Mouse (Mus musculus): Measurements from ENCODE around the gene Tcam1.

The Tcam1 gene

GRCm38 (mm10) chr11:106318406-106319366, 42.2 kb downstream of the Tcam1 start:
- DNase-seq (ENCODE audit: low read depth, low spot score) = no peak

DNA sequence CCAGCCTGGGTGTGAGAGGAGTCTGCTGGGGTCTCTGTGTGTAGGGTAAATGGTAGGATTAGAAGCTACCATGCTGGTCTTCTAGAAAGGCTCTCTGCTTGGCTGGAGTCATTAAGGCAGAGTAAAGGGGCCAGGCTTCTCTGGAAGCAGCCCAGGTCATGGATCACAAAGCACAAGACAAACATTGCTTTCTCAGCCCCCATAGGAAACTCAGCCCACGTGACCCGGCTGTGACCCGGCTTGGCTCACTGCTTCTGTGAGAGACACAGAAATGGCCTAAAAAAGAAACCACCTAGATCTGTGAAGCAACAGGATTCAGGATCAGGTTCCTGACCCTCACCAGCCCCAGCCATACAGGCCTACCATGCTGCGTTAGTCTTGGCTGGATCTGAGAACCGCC, 48.4 kb downstream of the Tcam1 start:
- DNase-seq (ENCODE audit: low read depth, low spot score) = no peak

- DNase-seq (ENCODE audit: low read depth, low spot score) = no peak
These were observed 49.2 kb downstream of the Tcam1 start for GRCm38 (mm10) chr11:106325566-106326206.

DNA sequence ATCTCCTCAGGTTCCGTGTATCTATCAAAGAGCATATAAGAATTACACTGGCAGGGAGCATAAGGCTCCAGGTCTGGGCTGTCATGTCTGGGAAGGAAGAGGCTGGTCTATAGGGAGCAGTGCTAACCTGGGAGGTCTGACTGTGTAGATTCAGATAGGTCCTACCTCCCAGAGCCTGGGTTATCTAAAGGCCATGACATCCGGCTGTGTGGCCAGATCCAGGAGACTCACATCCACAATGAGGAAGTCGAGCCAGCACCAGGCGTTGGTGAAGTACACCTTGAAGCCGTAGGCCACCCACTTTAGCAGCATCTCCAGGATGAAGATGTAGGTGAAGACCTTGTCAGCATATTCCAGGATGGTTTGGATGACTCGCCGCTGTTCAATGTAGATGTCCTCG, 50.0 kb downstream of the Tcam1 start:
- no peak for DNase-seq (ENCODE audit: low read depth, low spot score)

DNA sequence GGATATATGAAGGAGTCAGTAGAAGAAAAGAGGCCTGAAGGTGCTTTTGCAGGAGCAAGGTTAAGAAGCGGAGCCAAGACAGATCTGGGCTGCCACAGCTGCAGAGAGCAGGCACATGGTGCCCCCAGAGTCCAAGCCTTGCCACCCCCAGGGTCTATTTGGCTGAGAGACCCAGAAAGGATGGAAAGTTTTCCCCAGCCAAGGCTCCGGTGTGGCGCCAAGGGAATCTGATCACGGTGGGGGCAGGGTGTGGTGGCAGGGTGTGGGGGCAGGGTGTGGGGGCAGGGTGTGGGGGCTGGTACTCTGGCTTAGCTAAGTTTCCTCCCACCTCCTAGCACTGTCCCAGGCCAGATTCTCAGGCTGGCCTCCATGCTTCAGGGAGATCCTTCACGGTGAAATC, 52.0 kb downstream of the Tcam1 start:
- no peak for DNase-seq (ENCODE audit: low read depth, low spot score)

GRCm38 (mm10) chr11:106329128-106329527, 52.7 kb downstream of the Tcam1 start:
- no peak for DNase-seq (ENCODE audit: low read depth, low spot score)

DNA sequence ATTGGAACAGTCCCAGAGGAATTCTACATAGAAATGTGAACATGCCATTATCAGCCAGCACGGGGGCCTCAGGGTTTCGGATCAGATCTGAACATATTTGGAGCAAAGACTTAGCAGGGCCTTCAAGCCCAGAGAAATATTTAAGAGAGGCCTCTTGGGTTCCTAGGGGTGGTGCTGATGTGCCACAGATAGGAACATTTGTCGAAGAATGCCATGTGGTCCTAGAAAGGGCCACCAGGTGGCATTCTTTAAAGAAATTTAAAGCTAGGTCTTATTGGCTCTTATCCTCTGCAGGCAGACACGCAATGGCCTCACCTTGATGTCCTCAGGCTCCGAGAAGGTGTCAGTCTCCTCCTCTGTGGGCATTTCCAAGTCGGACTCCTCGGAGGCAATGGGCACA, 53.2 kb downstream of the Tcam1 start:
- no peak for DNase-seq (ENCODE audit: low read depth, low spot score)

GRCm38 (mm10) chr11:106332458-106332857, 56.0 kb downstream of the Tcam1 start:
- no peak for DNase-seq (ENCODE audit: low read depth, low spot score)

DNA sequence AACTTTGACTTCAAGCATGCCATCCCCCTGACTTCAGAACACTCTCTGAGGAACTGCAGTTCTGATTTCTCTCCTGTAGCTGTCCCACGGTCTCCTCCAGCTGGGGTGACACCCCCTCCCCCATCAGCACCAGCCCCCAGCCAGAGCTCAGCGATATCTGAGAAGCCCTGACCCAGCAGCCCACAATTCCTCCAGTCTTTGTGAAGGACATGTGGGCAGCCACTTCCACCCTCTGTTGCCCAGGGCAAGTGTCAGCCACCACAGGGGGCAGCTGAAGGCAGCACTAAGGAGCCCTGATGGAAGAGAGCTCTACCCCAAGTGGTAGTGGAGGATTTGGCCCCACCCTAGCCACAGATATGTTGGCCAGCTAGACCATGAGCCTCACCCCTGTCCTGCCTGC, 57.6 kb downstream of the Tcam1 start:
- no peak for DNase-seq (ENCODE audit: low read depth, low spot score)

DNA sequence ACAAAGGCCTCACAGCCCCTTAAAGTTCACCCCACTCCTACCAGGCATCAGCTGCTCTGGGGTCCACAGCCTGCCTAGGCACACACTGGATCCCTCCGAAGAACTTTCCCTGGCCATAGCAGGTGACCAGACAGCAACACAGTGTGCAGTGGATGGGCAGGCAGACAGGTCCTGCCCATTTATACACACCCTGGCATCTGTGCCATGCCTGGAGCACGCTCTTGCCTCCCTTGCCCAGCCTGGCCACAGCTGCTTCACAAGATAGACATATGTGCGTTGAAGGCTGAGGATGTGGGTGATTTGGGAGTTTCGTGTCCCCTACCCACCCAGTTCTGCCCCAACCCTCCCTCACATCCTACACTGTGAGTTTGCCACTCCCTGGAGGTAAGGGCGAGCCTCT, 61.6 kb downstream of the Tcam1 start:
- DNase-seq (ENCODE audit: low read depth, low spot score) = no peak
